Mouse (Mus musculus) C2C12 (cell line): Measurements from ENCODE around the gene Zfp963.
"Not testable (repeated sequence)": the region's sequence is repeated elsewhere in the genome, so short reads cannot be mapped to it uniquely, and the experiment has no call there.

ENCODE experiments used
- CTCF ChIP-seq: IDR thresholded peaks from one replicate; pipeline ENCODE4 v1.5.1; 2011; ENCODE audit not compliant: control insufficient read depth, insufficient read depth, insufficient read length
- MYOD1 ChIP-seq: IDR thresholded peaks from one replicate; pipeline ENCODE4 v1.6.1; 2011; ENCODE audit warnings: low read depth; ENCODE audit not compliant: control insufficient read depth, insufficient read length

DNA sequence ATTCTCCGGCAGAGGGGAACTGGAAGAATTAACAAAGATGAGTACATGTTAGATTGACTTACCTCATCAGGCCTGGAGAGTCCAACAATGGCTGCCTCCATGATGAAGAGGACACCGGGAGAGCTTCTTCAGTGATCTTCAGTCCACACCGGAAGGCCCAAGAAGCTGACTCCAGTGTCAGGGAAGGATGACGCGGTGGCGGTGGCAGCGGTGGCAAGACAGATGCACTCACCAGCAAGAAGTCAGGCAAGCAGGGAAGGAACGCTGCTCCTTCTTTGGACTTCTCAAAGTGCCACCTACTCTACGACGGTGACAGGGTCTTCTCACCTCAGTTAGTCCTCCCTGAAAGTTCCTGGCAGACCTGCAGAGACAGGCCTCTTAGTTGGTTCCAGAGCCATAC lies 39.1 kb downstream of the Zfp963 start, which contains the start of gene Zfp869:
- TF ChIP-seq CTCF, MYOD1: not testable (repeated sequence)
